Mouse (Mus musculus) testis, adult 2 months (tissue): ENCODE measurements around the gene Cdsn.

Experiments
- CTCF ChIP-seq: fragments of 200-500 bp; IDR thresholded peaks from 2 replicates; pipeline ENCODE4 v1.5.1; 2012; ENCODE audit warnings: low read depth, mild to moderate bottlenecking, inconsistent platforms, low read length, moderate library complexity; ENCODE audit not compliant: control insufficient read depth, insufficient read depth, insufficient replicate concordance
- POLR2A ChIP-seq: fragments of 200-500 bp; IDR thresholded peaks from 2 replicates; pipeline ENCODE4 v1.6.1; 2012; ENCODE audit warnings: low read depth, mild to moderate bottlenecking, inconsistent platforms, low read length, moderate library complexity; ENCODE audit not compliant: control insufficient read depth

GRCm38 (mm10) chr17:35594456-35594855 lies 42.5 kb downstream of the Cdsn start:
- no peak for TF ChIP-seq POLR2A
- no peak for TF ChIP-seq CTCF
